Mouse (Mus musculus): Measurements from ENCODE around the gene Elob.

DNA sequence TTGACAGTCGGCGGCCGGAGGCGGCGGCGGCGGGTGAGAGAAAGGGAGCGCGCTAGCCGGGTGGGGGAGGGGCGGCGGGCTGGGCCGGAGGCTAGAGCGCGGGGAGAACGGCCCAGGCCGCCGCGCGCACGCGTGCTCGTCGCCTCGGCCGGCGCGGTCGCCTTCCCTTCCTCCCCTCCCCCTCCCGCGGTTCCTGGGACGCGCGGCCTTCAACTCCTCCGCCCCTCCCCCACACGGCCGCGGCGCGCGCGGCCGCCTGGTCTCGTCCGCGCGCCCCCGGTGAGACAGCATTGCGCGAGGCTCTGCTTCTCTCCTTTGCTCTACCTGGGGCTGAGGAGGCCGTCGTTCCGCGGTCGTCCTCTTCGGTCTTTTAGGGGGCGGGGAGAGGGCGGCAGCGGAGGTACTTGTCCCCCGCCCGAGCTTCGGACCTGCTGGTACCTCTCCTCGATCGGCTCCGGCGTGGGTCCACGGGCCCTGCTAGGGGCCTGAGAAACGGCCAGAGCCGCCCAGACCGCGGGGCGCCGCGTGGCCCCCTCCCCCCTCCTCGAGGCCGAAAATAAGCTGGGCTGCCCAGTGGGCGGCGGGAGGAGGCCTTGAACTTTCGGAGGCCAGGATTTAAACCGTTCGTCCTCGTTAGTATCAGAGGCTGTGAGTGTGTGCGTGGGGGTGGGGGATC lies 25.4 kb downstream of the Elob start:
- TF ChIP-seq POLR2A (IDR thresholded peaks at IDR 0.05; ENCODE audit: extremely low read depth, insufficient read depth, low read length) = no peak
- no peak for TF ChIP-seq CTCF (IDR thresholded peaks at IDR 0.05; ENCODE audit: low read depth, low read length)
